Mouse (Mus musculus) MEL (cell line): Measurements from ENCODE around the gene Kif26a.

Source experiments
- EP300 ChIP-seq, 2 experiments: IDR thresholded peaks; 2 replicates each; pipeline ENCODE4 v1.6.1; 2011; ENCODE audit warnings: improper control_type of control experiment in 2 of 2, low read length in 2 of 2, low read depth in 1 of 2, mild to moderate bottlenecking in 1 of 2
- GATA1 ChIP-seq: IDR thresholded peaks from 2 replicates; pipeline ENCODE4 v1.6.1; 2011; ENCODE audit warnings: low read depth, low read length, improper control_type of control experiment
- JUND ChIP-seq: IDR thresholded peaks from 2 replicates; pipeline ENCODE4 v1.6.1; 2011; ENCODE audit warnings: low read depth, mild to moderate bottlenecking, improper control_type of control experiment, low read length
- NRF1 ChIP-seq: IDR thresholded peaks from 2 replicates; pipeline ENCODE4 v1.6.1; 2014; ENCODE audit warnings: low read depth, mild to moderate bottlenecking, inconsistent platforms, low read length, improper control_type of control experiment, moderate library complexity; ENCODE audit not compliant: poor library complexity, insufficient read depth, severe bottlenecking
- POLR2A ChIP-seq, 2 experiments: IDR thresholded peaks; 2 replicates each; pipeline ENCODE4 v1.6.1; 2011 to 2012; ENCODE audit warnings: low read length in 2 of 2, mild to moderate bottlenecking in 2 of 2, control low read depth in 1 of 2, improper control_type of control experiment in 1 of 2, low read depth in 1 of 2, moderate library complexity in 1 of 2; ENCODE audit not compliant: control insufficient read depth in 1 of 2, insufficient read depth in 1 of 2, poor library complexity in 1 of 2
- SMC3 ChIP-seq: IDR thresholded peaks from 2 replicates; pipeline ENCODE4 v1.6.1; 2011; ENCODE audit warnings: low read depth, low read length, improper control_type of control experiment
- ZMIZ1 ChIP-seq: IDR thresholded peaks from 2 replicates; pipeline ENCODE4 v1.6.1; 2012; ENCODE audit warnings: low read depth, mild to moderate bottlenecking, inconsistent platforms, low read length, improper control_type of control experiment, moderate library complexity

DNA sequence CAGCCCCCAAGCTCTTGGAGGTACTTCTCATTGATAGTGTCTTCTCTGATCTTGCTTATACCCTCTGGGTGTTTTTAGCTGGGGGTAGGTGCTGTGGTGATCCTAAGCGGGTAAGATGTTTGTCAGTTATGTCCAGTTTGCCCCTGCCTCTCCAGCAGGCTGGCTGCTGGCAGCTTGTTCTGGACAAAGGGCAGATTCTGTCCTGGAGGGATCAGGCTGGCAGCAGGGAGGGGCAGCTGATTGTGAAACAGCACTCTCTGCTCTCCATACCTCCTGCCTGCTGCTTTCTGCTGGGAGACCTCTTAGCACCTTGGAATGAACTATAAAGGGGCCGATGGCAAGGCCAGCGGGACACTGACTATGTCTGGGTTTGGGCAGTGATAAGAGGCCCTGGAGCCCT, 71.7 kb downstream of the Kif26a start:
- TF ChIP-seq GATA1 = no peak
- no peak for TF ChIP-seq JUND
- no peak for TF ChIP-seq NRF1
- no peak for TF ChIP-seq EP300 (IDR thresholded peaks at IDR 0.05; ENCODE audit: low read depth in 1 of 2, low read length in 2 of 2)
- TF ChIP-seq POLR2A (IDR thresholded peaks at IDR 0.05; ENCODE audit: control insufficient read depth in 1 of 2, insufficient read depth in 1 of 2, low read depth in 1 of 2, low read length in 2 of 2, poor library complexity in 1 of 2) = no peak
- TF ChIP-seq SMC3 = no peak
- TF ChIP-seq ZMIZ1 = no peak
